Mouse (Mus musculus): ENCODE measurements around the gene Ggn. TPM values are rescaled to one million over a fixed set of nuclear protein-coding genes. Genes with fewer than 3 reads are reported as not detected.
"Not testable (repeated sequence)": the region's sequence is repeated elsewhere in the genome, so short reads cannot be mapped to it uniquely, and the experiment has no call there.

Gene Ggn
- total RNA-seq, 2 experiments from 2014 or later = 0.25 to 0.28 TPM

DNA sequence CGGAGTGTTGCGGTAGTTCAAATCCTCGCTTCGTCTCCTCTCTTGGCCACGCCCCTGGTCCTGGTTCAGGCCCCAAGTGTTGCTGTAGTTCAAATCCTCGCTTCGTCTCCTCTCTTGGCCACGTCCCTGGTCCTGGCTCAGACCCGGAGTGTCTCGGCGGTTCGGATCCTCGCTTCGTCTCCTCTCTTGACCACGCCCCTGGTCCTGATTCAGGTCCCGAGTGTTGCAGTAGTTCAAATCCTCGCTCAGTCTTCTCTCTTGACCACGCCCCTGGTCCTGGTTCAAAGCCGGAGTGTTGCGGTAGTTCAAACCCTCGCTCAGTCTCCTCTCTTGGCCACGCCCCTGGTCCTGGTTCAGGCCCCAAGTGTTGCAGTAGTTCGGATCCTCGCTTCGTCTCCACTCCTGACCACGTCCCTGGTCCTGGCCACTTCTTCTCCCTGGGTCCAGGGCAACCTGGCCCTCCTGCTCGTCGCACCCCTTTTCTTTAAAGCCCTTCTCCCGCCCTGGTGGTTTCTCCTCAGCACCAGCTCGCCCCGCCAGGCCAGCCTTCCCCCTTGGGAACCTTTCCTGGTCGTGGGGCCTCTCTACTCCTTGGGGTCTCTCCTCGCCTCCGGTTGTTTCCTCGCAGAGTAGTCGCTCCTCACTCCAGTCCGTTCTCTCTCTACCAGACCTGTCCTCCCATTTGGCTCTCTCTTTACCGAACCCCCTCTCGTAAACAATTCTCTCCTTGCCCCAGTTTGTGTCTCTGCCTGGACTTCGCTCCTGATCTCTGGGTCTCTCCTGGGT is 43.0 kb downstream of the Ggn start:
- DNase-seq = not testable (repeated sequence)

DNA sequence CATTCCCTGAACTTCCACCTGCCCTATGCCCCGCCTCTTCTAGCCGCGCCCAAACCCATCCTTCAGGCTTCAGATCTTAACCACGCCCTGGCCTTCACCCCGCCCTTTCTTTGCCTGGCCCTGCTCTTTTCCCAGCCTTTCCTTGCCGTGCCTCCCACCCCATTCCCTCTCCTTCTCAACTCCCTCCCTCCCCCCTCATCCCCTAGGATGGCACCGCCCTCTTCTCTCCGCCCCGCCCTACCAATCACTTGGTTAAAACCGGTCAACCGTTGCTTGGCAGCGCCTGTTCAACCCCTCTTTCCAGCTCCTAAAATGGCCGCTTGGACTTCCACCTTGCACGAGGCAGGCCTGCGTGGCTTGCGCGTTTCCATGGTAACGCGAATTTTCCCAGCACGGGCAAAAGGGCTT is 43.7 kb downstream of the Ggn start, which contains the start of gene Catsperg1:
Catsperg1 (minus strand) TSS at position 361 of the 408 bp plus-strand sequence.
- no peak for DNase-seq

DNA sequence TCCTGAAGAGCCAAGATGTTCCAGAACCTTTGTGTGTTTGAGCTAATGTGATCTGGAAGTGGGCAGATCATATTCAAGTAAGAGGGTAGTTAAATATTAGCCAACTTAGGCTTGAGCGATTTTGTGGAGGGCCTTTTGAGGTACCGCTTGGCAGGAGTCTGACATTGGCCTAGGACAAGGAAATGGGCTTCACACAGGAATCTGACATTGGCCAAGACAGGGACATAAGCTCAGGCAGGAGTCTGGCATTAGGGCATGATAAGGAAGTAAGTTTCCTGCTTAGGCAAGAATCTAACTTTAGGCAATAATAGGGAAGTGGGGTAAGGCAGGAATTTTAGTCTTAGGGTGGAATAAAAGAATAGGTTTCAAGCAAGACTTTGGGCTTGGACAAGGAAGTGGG is 44.2 kb downstream of the Ggn start:
- no peak for DNase-seq

DNA sequence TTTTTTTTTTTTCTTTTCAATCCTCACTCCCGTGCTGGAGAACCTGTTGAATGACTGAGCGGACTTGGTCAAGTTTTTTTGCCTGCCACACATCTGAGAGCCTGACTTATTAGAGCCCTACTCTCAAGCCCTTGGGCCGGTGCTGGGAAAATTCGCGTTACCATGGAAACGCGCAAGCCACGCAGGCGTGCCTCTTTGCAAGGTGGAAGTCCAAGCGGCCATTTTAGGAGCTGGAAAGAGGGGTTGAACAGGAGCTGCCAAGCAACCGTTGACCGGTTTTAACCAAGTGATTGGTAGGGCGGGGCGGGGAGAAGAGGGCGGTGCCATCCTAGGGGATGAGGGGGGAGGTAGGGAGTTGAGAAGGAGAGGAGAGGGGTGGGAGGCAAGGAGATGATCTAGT is 44.8 kb downstream of the Ggn start:
- DNase-seq = no peak

Other genes starting within 250 kb of the Ggn start
- gene Actn4, start 207.9 kb upstream of the Ggn start, total RNA-seq (2021) = 10 to 100 TPM; 64.7 to 66.4 TPM
- 100 to 1,000 TPM; 166 to 176 TPM for gene Eif3k, start 188.3 kb upstream of the Ggn start, total RNA-seq (2021)
- 1 to 10 TPM in 1 of 2 experiments, under 1 TPM in 1; 0.45 to 4.2 TPM for gene Map4k1, start 188.2 kb upstream of the Ggn start, total RNA-seq (2021)
- gene Ryr1, start 45.0 kb upstream of the Ggn start, total RNA-seq (2021) = under 1 TPM; 0.07 to 0.13 TPM
- 1 to 10 TPM in 1 of 2 experiments, under 1 TPM in 1; 0.92 to 1.1 TPM for gene Rasgrp4, start 35.4 kb upstream of the Ggn start, total RNA-seq (2021)
- gene Fam98c, start 14.0 kb upstream of the Ggn start, total RNA-seq (2021) = 10 to 100 TPM; 10.4 to 12.1 TPM
- gene Spred3, start 201 bp downstream of the Ggn start, total RNA-seq (2021) = under 1 TPM; 0.60 to 0.77 TPM
- gene Psmd8, start 10.5 kb downstream of the Ggn start, total RNA-seq (2021) = 100 to 1,000 TPM; 119 to 124 TPM
- under 1 TPM in 1 of 2 experiments, not detected in 1; 0.89 TPM for gene Catsperg1, start 43.8 kb downstream of the Ggn start, total RNA-seq (2021)
- gene Kcnk6, start 62.3 kb downstream of the Ggn start, total RNA-seq (2021) = 1 to 10 TPM; 2.7 to 2.9 TPM
- 10 to 100 TPM; 66.3 to 69.2 TPM for gene Yif1b, start 68.1 kb downstream of the Ggn start, total RNA-seq (2021)
- gene 2200002D01Rik, start 78.3 kb downstream of the Ggn start, total RNA-seq (2021) = 1 to 10 TPM in 1 of 2 experiments, under 1 TPM in 1; 0.77 to 1.6 TPM
- 10 to 100 TPM; 45.7 to 53.8 TPM for gene Spint2, start 111.7 kb downstream of the Ggn start, total RNA-seq (2021)
- 1 to 10 TPM; 5.8 to 7.5 TPM for gene Ppp1r14a, start 119.1 kb downstream of the Ggn start, total RNA-seq (2021)
- 1 to 10 TPM in 1 of 2 experiments, under 1 TPM in 1; 0.47 to 1.1 TPM for gene Dpf1, start 133.7 kb downstream of the Ggn start, total RNA-seq (2021)